ENCODE assay signal across 23 mouse cellular contexts in genomic region chr6:53530742-53531141, GRCm38 (mm10).
DNase-seq lines count a peak whose midpoint lies in the region; ATAC-seq lines count a peak whose summit lies in the region.
"Had no signal": no experiment of that assay in that cellular context is flagged by ENCODE, and none has a peak within 500 bp of the region (broad histone marks: within the 10 kb centered on the region; RNA-seq: fewer than 3 reads in every experiment).

No protein-coding gene starts in this region.

- DNase-seq in forebrain, embryonic 11.5 days (ENCODE audit: low spot score), result no peak
- DNase-seq in forebrain, embryonic 10.5 days (ENCODE audit: extremely low spot score, low spot score), result no peak
- no peak for DNase-seq in limb, embryonic 10.5 days (ENCODE audit: low spot score)
- DNase-seq in thymus, postnatal 4 days, result no peak
- no peak for DNase-seq in adrenal gland, adult 2 months
- DNase-seq: adrenal gland, adult 8-10 months; adrenal gland, postnatal 36 days; cerebellum, adult 8-10 months; cerebellum, postnatal 14 days; embryo, embryonic 11 days had no signal

- 92% methylated on average over 8 of the region's 8 CpGs for WGBS in forebrain, embryonic 11.5 days
- 95% methylated on average over 8 of the region's 8 CpGs for WGBS in forebrain, embryonic 10.5 days
- WGBS in limb, embryonic 12.5 days, result 57% methylated on average over 8 of the region's 8 CpGs
- WGBS in limb, embryonic 10.5 days, result 94% methylated on average over 8 of the region's 8 CpGs
- 34% methylated on average over 8 of the region's 8 CpGs for WGBS in limb, embryonic 13.5 days

- no peak overlapping the region for H3K9ac ChIP-seq in forebrain, embryonic 11.5 days (ENCODE audit: low read length)
- no peak overlapping the region for H3K9ac ChIP-seq in limb, embryonic 12.5 days (replicated peaks)
- H3K9ac ChIP-seq in limb, embryonic 13.5 days, result no peak overlapping the region
- H3K9ac ChIP-seq: embryonic facial prominence, embryonic 15.5 days; forebrain, embryonic 12.5 days; hindbrain, embryonic 14.5 days; intestine, embryonic 15.5 days had no signal

- no peaks in the 10 kb centered on the region for H3K36me3 ChIP-seq in forebrain, embryonic 11.5 days (ENCODE audit: control insufficient read depth, insufficient read depth, low read length)
- H3K36me3 ChIP-seq in forebrain, embryonic 10.5 days (replicated peaks), result no peaks in the 10 kb centered on the region
- no peaks in the 10 kb centered on the region; the same call in 1 of the 2 replicates for H3K36me3 ChIP-seq in limb, embryonic 12.5 days
- no peaks in the 10 kb centered on the region for H3K36me3 ChIP-seq in limb, embryonic 10.5 days
- H3K36me3 ChIP-seq in limb, embryonic 13.5 days, result no peaks in the 10 kb centered on the region
- H3K36me3 ChIP-seq: embryonic facial prominence, embryonic 15.5 days; forebrain, embryonic 12.5 days; hindbrain, embryonic 10.5 days; intestine, embryonic 15.5 days had no signal

- H3K9me3 ChIP-seq in forebrain, embryonic 11.5 days (ENCODE audit: control insufficient read depth, low read length), result no peaks in the 10 kb centered on the region
- no peaks in the 10 kb centered on the region for H3K9me3 ChIP-seq in forebrain, embryonic 10.5 days
- peaks cover 3% of the 10 kb centered on the region; the same call in 1 of the 2 replicates for H3K9me3 ChIP-seq in limb, embryonic 12.5 days
- H3K9me3 ChIP-seq in limb, embryonic 10.5 days (replicated peaks), result no peaks in the 10 kb centered on the region
- H3K9me3 ChIP-seq in limb, embryonic 13.5 days, result no peaks in the 10 kb centered on the region
- H3K9me3 ChIP-seq: embryonic facial prominence, embryonic 15.5 days; forebrain, embryonic 12.5 days; hindbrain, embryonic 10.5 days; intestine, embryonic 15.5 days had no signal

- no peak for ATAC-seq in forebrain, embryonic 11.5 days (replicated peaks; ENCODE audit: low FRiP score)
- ATAC-seq in limb, embryonic 12.5 days (ENCODE audit: insufficient number of reproducible peaks, insufficient read depth, low FRiP score, low TSS enrichment, low read depth), result peak; percentile 59; the same call in 1 of the 2 replicates
- ATAC-seq in limb, embryonic 13.5 days (ENCODE audit: low FRiP score, low read depth), result peak; percentile 87
- ATAC-seq: activated CD4-positive, CD25-positive, alpha-beta regulatory T cell, adult 4 months; forebrain, embryonic 16.5 days; intestine, embryonic 15.5 days; Patski had no signal

- H3K27ac ChIP-seq in forebrain, embryonic 11.5 days (ENCODE audit: low read depth, low read length), result no peak overlapping the region
- H3K27ac ChIP-seq in forebrain, embryonic 10.5 days, result no peak overlapping the region
- peak overlapping the region; percentile 90 for H3K27ac ChIP-seq in limb, embryonic 12.5 days
- H3K27ac ChIP-seq in limb, embryonic 10.5 days, result no peak overlapping the region
- H3K27ac ChIP-seq in limb, embryonic 13.5 days, result peak overlapping the region; percentile 93
- H3K27ac ChIP-seq: embryonic facial prominence, embryonic 15.5 days; forebrain, embryonic 12.5 days; heart, adult 2 months; hindbrain, embryonic 10.5 days; hindbrain, embryonic 14.5 days; intestine, embryonic 15.5 days had no signal

- no peak overlapping the region for H3K4me3 ChIP-seq in forebrain, embryonic 11.5 days (ENCODE audit: low read depth, low read length)
- no peak overlapping the region for H3K4me3 ChIP-seq in forebrain, embryonic 10.5 days
- no peak overlapping the region for H3K4me3 ChIP-seq in limb, embryonic 12.5 days (replicated peaks)
- no peak overlapping the region for H3K4me3 ChIP-seq in limb, embryonic 10.5 days
- H3K4me3 ChIP-seq in limb, embryonic 13.5 days, result no peak overlapping the region
- H3K4me3 ChIP-seq: embryonic facial prominence, embryonic 15.5 days; erythroblast, embryonic 14.5 days; forebrain, embryonic 12.5 days; heart, adult 2 months; hindbrain, embryonic 10.5 days; intestine, embryonic 15.5 days had no signal

- 0 out of 2 replicates have a peak overlapping the region, but pooled peaks have one; percentile 11 for H3K4me2 ChIP-seq in forebrain, embryonic 11.5 days (ENCODE audit: low read depth, low read length, severe bottlenecking)
- H3K4me2 ChIP-seq in limb, embryonic 12.5 days, result peak overlapping the region; percentile 4; the same call in 1 of the 2 replicates
- peak overlapping the region; percentile 30 for H3K4me2 ChIP-seq in limb, embryonic 13.5 days (replicated peaks)
- H3K4me2 ChIP-seq: embryonic facial prominence, embryonic 15.5 days; forebrain, embryonic 12.5 days; heart, embryonic 11.5 days; hindbrain, embryonic 14.5 days; intestine, embryonic 15.5 days had no signal

- no peaks in the 10 kb centered on the region for H3K4me1 ChIP-seq in forebrain, embryonic 11.5 days (replicated peaks; ENCODE audit: control insufficient read depth, insufficient read depth, low read length)
- no peaks in the 10 kb centered on the region for H3K4me1 ChIP-seq in forebrain, embryonic 10.5 days
- H3K4me1 ChIP-seq in limb, embryonic 12.5 days (replicated peaks), result peaks cover 30% of the 10 kb centered on the region
- H3K4me1 ChIP-seq in limb, embryonic 10.5 days, result no peaks in the 10 kb centered on the region; the same call in 1 of the 2 replicates
- peaks cover 48% of the 10 kb centered on the region for H3K4me1 ChIP-seq in limb, embryonic 13.5 days
- H3K4me1 ChIP-seq: embryonic facial prominence, embryonic 15.5 days; forebrain, embryonic 12.5 days; hindbrain, embryonic 10.5 days; intestine, embryonic 15.5 days had no signal

- H3K27me3 ChIP-seq in forebrain, embryonic 11.5 days (ENCODE audit: control insufficient read depth, insufficient read depth, low read length), result no peaks in the 10 kb centered on the region
- H3K27me3 ChIP-seq in forebrain, embryonic 10.5 days (ENCODE audit: poor library complexity, severe bottlenecking), result no peaks in the 10 kb centered on the region
- H3K27me3 ChIP-seq in limb, embryonic 12.5 days, result no peaks in the 10 kb centered on the region
- no peaks in the 10 kb centered on the region for H3K27me3 ChIP-seq in limb, embryonic 10.5 days (ENCODE audit: low read depth, poor library complexity, severe bottlenecking)
- no peaks in the 10 kb centered on the region for H3K27me3 ChIP-seq in limb, embryonic 13.5 days
- H3K27me3 ChIP-seq: embryonic facial prominence, embryonic 15.5 days; forebrain, embryonic 12.5 days; intestine, embryonic 15.5 days; Patski had no signal

Comparison
In these comparisons a context has a peak if more than half of its experiments do, and no peak if none do; other contexts are left out.
1. H3K27ac ChIP-seq: peak in limb, embryonic 12.5 days (single experiment) and limb, embryonic 13.5 days (single experiment); none in forebrain, embryonic 11.5 days (single experiment), forebrain, embryonic 10.5 days (single experiment) and limb, embryonic 10.5 days (single experiment).
2. Peak in every context shown above with its lines, with median percentiles within 50 percentile points of each other: H3K4me2 ChIP-seq.